Mouse (Mus musculus) right cerebral cortex, postnatal 14 days (tissue): Measurements from ENCODE around the gene Adra1b.
A peak's percentile ranks its signal among the peaks of the same experiment; 100 is the strongest.

ENCODE experiments used
- DNase-seq: peaks from one replicate; pipeline ENCODE4 v3.0.0; 2022

Adra1b gene

DNA sequence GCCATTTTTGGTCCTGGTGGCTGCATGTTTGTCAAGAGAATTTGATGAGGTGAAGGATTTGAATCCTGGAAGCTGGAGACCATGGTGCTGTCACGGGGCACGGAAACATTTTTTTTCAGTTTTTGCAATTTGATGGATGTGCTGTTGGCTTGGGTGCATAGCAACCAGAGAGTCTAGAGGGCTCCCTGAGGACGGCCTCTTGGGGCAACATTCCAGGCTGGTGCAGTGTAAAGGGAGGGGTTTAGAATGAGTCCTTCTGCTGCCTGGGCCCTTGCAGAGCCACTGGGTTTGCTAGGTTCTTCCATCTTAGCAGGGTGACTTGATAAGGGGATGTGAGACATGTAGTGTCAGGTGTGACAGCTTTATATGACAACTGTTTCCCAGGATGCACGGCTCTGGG lies 8.5 kb downstream of the Adra1b start:
- DNase-seq: no peak

DNA sequence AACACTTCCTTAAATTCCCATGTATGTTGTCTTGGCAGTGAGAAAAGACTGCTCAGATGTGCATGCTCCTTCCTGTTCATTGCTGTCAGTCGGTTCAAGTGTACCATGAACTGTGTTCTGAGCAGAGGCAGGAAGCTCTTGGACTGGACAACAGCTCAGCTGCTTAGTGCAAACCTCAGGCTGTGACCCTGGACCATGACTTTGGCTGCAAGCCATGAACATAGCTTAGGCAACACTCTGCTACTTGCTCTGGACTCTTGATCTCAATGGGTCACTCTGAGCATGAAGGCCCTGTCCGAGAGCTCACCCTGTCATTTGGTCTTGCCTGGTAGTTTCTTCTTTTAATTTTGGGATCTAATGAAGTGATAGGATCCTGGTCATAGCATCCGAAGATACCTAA lies 9.6 kb downstream of the Adra1b start:
- no peak for DNase-seq

DNA sequence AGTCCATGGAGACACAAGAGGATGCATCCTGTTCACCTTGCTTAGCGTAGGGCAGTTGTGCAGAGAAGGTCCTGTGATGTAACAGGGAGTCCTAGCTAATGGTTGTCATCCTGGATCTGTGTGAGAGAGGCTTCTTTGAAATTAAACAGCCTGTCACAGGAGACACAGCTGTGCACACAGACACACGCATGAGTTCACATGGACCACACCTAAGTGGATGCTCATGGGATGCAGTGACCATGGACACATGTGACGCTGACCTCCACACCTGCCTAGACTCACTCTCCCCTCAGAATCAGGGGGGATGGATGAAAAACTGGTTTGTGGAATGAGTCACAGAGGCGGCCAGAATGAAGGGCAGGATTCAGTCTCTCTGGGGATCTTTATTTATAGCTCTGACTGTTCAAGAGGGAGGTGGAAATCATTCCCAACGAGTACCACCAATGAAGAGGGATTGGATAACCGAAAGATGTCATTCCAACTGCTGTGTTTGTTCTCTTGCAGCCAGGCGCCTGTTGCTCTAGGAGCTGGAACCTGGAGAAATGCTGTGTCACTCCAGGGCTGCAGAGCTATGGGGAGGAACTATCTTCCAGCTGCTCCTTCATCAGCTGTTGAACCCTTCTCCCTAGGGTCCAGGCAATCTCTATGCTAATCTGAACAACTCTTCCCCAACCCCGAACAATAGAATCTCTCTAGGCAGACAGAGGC lies 11.6 kb downstream of the Adra1b start:
- DNase-seq: no peak

DNA sequence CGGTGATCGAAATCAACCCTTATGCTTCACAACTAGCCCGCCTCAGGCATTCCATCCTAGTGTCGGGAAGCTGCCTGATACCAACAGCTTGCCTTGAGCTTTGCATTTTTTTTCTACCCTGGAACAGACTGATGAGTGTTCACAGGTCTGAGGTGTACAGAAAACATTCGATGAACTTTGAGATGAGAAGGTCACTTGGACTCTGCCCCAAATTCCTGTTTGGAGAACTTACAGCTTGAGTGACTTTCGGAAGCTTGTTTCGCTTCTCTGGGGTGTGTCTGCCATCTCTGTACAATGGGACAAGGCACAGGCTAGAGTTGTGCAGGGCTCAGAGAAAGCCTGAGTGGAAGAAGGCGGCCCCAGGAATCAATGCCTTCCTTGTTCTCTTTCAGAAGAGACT lies 12.3 kb downstream of the Adra1b start:
- DNase-seq: no peak

DNA sequence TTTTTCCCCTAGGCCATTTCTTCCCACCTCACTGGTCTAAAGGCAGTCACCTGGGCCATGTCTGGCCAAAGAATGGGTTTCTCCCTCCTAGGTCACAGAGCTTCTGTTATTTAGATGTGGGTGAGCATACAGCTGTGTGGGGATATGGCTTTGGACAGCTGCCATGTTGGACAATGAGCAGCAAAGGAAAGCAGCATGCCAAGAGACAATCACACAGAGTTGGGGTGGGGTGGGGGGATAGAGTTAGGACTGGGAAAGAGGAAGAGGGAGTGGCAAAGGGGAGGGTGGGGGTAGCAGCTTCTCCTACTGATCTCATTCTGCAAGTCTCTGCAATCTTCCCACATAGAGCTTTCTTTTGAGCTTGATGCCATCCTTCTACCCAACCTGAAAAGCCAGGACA lies 13.4 kb downstream of the Adra1b start:
- DNase-seq: no peak

DNA sequence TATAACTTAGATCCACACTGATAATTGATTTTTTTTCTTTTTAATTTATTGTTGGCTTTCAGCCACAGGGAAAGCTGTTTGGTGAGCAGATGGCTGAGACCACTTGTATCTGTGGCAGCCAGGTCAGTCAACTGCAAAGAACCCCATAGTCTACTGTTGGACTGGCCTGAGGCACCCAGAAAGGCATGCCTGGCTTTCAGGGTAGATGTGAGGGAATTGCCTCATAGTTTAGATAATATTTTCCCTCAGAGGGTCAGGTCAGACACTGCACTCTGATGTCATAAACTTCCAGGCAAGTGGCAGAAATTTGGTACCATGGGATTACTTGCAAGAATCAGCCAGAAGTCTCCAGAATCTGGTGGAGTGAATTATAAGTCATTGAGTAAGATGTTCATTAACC lies 16.5 kb downstream of the Adra1b start:
- DNase-seq: no peak

DNA sequence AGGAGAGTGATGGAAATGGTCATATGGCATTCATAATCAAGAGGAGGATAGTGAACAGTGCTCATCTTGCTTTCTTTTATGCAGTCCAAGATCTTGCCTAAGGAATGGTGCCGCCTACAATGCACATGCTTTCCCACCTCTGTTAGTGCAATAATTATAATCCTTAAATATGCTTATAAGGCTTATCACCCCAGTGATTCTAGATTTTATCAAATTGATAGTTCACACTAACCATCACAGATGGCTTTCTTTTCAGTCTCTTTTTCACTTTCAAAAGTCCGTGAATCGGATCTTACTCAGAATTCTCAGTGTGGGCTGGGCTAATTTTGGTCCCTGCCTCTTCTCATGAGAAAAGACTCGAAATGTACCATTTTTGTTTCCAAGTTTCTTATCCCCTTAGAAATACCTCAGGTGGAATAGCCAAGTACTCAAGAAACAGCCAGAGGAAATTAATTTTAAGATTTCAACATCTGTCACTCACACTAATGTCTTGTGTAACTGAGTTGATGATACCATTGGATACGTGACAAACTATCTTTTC lies 17.3 kb downstream of the Adra1b start:
- DNase-seq: no peak

DNA sequence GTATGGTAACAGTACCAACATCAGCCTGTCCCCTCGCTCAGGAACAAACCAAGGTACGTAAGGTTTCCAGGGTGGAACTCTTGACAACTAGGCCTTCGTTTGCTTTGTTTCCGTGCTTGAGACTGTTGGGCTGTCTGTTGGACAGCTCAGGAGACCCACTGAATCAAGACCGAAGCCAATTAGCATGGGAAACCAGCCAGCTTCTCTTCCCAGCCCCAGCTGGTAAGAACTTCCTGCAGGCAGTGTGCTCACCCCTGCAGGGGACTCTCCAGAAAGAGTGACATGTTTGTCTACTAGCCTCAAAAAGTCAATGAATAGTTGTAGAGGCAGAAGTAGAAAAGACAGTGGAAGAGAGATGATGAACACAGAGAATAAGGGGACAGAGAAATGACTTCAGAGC lies 23.8 kb downstream of the Adra1b start:
- no peak for DNase-seq

DNA sequence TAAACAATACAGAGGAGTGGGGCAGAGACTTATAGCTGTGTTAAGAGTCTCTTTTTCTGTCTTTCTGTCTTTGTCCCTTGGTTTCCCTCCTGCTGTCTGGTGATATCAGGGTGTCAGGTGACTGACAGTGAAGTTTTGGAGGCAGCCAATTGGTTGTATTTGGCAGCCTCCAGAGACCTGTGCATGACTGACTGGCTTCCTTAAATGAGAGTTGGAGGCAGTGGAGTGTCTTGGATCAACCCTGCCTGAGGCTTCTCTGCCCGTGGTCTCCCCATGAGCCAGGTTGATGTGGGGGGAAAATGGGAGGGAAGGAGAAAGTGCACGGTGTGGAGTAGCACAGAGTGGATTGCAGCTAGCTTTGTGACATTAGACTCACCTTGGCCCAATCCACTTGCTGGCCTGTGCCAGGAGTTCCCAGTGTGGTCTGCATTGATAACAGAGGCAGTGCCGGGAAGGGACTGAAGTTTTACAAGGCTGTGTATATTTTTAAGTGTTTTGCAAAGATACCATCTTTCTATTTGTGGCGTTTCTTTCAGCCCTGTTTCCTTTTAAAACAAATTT lies 33.2 kb downstream of the Adra1b start:
- no peak for DNase-seq

DNA sequence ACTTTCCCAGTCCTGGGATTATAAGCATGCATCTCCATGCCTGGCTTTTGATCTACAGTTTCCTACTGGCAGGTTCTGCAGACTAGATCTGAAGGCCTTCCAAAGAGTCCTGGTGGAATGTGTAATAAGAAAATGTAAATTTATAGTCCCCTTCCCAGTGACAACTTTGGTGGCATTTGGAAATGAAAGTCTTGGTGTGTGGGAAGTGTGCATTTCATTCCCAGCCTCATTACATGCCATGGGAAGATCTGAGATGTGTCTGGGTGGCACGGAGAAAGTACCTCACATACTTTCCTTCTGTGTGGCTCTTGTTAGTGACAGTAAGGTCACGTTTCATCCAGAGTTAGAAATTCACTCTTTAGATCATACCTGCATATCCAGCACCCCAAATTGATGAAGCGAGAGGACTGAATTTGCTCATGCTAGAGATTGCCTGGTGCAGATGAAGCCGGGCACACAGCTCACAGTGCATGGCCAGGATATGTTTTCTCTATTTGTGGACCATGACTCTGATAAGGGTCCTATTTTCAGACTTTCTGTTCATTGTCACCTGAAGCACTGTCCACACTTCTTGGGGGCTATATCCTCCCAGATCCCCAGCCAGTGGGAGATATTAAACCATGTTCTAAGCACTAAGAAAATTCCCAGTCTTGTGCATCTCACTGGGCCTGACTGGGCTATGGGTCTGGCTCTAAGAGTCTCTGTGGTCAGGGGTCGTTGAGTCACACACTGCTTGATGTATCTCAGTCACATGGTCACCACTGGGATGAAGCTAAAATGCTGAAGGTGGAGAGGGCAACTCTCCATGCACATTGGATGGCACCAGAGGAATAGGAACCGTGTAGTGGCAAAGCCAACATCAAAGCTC lies 35.5 kb downstream of the Adra1b start:
- no peak for DNase-seq

DNA sequence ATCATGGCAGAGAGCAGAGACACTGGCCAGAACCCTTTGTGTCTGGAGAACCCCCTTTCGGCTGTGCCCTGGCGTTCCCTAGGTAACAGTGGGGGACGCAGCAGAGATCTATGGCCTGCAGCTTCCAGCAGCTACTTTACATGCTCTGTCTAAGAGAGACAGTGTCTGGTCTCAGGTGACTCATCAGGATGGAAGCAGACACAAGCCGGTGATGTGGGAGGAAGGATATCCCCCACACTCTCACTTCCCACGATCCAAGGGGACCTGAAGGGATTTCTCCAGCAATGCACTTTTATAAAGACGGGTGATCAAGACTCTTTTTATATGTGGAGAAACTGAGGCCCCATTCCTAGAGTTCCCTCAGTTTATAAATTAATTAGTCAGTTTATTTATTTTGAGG lies 48.0 kb downstream of the Adra1b start:
- DNase-seq: no peak

DNA sequence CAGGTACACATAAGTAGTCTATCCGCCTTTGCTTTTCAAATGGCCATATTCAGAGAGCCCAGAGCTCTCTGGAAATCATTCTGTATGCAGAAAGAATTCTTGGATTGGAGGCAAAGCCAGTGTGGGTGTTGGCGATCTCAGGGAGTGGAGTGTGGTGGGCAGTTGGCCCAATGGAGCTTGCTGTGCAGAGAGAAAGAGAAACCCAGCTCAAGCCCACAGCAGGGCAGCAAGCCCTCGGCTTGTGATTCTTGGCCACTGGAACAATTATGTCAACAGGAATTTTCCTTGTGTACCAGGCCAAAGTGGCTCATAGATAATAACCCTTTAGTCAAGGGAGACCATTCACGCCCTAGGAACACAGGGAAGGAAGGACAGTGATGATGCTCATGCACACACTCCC lies 53.0 kb downstream of the Adra1b start:
- DNase-seq: no peak

DNA sequence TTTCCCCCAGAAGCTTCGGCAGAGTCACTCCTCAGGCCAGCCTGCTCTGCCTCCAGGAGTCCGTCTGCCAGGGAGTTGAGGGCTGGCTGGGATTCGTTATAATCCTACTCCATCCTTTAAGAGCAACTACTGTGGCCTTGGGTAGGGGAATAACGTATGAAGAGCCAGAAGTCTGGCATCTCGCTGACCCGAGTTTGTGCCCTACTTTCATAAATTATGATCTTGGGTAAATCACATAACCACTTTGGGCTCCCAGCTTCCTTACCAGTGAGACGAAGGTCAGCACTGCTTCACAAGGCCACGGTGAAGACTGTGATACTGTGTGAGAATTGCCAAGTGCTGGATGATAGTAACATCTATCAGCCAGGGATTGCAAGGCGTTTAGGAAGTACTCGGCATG lies 59.4 kb downstream of the Adra1b start:
- no peak for DNase-seq

DNA sequence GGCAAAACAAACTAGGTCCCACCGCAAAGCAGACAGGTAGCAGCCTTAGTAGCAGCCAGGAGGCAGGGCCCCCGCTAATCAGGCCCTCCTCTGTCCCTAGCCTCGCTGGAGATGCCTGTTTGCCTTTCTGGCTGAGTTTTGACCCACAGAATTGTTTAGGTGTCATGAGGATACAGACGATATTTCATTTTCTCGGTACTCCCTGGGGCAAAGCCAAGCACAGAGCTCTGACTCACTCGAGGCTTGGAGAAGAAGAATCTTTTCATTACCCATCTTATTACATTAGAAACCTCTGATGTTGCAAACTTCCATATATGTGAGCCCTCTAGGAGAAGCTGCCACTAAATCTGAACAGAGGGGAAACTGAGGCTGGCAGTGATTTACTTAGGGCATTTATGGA lies 60.5 kb downstream of the Adra1b start:
- peak; percentile 13 for DNase-seq

DNA sequence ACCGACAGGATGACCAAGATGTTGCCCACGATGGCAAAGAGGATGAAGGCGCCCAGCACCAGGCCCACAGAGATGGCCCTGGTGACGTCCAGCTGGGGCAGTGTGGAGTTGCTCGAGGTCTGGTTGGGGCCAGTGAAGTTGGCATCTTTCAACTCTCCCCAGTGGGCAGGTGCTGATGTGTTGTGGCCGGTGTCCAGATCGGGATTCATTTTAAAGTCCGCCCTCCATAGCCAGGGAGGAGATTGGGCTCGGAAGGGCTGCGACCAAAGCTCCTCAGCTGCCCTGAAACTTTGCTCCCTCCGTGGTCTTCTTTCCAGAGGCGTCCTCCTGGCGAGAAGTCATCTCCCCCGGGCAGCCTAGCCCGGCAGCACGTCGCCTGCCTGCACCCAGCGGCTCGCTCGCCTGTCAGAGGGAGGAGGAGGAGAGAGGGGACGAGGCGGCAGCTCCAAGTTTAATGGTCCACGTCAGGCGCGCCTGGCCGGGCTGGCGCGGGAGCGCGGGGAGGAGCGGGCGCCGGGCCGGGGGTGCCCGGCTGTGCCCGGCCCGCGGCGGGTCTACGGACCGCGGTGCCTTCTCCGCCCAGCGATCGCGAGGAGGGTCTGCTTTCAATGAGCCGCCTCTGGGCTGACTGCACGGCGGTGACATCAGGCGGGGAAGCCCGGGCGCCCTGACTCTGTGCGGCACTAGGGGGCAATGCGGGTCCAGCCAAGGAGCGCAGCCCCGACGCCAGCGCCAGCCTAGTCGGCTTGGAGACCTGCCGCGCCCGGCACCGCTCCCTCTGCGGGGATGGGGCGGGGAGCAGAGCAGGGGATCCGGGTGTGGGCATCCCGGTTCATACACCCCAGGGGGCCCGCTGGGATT lies 64.9 kb downstream of the Adra1b start:
- peak; percentile 80 for DNase-seq

DNA sequence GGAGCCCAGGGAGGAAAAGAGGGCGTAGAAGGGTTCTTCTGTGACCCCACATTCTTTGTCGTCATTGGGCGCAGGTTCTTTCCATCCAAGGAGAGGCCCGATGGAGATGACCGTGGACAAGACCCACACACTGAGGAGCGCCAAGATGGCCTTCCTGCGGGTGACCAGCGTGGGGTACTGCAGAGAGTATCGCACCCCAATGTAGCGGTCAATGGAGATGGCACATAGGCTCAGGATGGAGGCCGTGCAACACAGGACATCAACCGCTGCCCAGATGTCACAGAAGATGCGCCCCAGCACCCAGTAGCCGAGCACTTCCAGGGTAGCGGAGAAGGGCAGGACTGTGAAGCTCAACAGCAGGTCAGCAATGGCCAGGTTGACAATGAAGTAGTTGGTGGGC lies 65.6 kb downstream of the Adra1b start:
- no peak for DNase-seq

DNA sequence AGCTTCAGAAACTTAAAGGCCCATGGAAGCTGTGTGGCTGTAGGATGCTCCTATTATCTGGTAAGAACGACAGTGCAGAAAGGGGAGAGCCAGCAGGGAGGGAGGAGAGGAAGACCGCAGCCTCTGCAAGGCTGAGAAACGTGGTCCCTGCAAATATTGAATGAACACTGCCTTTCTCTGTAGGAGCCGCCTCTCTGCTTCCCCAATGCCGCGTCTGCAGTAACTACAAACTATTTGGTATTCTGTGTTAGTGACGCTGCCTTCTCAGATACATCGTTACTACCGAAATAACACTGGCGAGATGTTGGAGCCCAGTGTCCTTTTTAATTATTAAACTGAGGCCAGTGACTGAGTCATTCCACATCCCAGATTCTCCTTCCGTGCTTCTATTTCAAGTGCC lies 66.5 kb downstream of the Adra1b start:
- peak; percentile 6 for DNase-seq

DNA sequence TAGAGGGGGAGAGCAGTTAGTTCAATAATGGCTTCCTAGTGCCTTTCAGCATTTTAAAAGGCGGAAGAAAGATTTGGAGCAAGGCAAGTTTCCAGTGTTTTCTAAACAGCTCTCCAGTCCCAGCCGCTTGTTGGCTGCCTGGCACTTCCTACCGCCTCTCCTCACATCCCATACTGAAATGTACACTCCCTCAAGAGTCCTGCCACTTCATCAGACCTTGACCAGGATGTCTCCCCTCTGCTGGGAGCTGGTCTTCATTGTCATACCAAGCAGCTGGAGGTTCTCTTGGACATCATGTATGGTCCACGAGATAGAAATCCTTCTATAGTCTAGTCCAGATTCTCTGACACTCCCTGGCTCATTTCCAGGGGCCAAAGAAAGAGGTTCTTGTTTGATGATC lies 69.5 kb downstream of the Adra1b start:
- DNase-seq: no peak

DNA sequence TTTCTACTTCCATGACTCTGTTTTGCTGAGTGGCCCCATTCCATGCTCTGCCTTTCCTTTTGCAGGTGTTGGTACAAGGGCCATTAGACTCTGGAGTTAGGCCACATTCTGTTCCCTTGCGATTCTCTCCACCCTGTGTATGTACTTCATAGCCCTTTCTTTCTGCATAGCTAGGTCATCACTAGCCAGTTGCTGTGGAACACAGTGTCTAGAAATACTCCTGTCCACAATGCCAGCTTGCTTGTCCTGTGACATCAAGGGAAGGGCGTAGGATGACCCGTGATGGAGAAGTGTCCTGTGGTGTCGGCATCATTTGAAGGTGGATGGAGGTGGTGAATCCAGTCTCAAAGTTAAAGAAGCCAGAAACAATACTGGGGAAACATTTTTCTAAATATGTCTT lies 74.2 kb downstream of the Adra1b start:
- no peak for DNase-seq

DNA sequence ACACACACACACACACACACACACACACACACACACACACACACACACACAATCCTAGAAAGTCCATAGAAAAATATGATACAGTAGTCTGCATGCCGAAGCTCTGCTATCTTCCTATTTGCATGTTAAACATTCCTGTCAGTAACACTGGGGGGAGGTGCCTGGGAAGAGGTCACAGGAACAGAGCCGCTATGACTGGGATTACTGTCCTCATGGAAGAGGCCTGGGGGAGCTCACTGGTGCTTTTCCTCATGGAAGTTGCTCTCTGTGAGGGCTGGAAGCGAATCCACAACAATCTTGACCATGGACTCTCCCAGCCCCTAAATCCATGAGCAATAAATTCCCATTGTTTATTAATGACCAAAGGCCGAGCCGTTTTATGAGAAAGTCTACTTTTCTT lies 77.7 kb downstream of the Adra1b start:
- no peak for DNase-seq

DNA sequence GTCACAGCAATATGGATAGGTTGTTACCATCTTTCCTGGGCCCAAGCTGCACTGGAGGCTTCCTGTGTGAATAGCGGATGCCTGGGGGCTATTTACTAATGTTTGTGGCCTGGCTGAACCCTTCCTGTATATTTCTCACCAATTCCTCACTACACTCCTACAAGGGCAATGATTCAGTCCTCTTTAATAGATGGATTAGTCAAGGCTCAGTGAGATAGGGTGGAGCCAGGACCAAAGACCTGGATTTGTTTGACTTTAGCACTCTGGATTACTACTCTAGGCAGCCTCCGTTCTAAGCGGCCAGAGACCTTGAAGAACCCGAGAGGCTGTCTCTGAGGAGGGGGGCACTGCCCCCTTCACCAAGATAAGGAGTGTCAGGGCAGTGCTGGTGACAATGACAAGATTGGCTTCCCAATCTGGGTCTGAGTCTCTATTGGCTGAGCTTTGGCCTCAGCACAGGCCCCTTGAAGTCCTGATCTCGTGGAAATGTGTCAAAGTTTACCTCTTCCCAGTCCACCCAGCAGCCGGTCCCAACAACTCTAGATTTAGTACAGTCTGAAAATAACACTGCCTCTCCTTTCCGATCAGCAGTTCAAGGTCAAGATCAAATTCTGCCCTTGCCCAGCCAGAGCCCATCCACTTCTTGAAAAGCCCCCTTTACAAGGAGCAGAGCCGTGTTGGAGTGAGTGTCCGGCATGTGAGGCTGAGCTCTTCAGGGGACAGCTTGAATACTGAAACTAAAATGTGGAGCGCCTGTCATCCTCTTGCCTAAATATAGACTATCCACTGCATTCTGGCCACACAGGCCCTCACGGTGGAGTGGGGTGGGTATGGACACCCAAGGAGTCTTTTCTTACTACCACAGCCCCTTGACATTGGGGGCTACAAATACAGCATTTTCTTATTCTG lies 80.2 kb downstream of the Adra1b start:
- no peak for DNase-seq

DNA sequence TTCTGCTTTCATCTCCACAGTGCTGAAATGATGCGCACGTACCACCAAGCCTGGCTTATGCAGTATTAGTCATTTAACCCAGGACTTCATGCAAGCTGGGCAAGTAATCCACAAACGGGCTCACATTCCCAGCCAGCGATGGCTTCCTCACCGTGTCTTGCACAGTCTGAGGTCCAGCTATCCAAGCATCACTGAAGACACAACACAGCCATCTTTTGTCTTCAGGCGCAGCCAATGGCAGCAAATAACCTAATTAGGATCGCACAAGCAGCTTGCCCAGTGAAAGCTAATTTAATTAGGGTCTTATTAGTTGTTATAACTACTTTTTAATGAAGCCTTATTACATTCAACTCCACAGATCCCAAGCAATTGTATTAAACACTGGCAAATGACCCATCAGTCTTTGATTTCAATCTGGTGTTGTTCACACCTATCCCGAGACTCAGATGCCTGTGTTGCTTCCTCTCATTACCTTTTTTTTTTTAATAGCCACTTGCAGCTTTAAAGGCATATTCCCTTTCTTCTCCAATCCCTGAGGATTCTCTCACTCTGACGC lies 83.6 kb downstream of the Adra1b start:
- DNase-seq: no peak
